Mouse (Mus musculus): ENCODE results near the gene Ccna1. TPM values are rescaled to one million over a fixed set of nuclear protein-coding genes. Genes with fewer than 3 reads are reported as not detected.

The Ccna1 gene
- polyA plus RNA-seq, 1 experiment from 2014 or later: 13.1 TPM

DNA sequence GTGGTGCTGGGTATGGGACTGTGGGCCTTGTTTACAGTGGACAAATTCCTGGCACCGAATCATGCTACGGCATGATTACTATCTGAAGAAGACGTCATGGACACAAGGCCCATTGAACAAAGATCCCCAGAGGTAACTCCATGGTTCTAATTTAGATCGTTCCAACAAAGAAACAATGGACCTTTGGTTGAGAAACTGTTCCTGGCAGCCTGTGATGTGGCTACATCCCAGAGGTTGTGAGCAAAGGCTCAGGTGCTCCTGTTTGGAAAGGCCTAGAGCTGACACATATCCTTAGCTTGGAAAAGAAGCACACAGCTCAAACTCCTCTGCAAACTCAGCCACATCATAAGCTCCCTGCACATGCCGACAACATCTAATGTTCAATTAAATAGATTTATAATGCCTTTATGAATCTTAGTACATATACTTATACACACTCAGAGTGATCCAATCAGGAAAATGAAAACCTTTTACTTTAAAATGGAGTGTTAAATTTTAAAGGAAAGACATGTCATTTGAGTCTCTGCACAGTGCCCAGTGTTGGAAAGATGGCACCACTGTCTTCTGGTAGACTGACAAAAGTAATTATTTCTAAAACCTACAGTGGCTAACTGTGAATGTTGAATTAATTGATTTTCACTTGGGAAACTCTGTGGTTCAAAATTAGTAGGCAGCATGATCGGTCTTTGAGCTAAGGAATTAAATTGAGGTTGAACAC lies 19.4 kb upstream of the Ccna1 start:
- Histone ChIP-seq H3K9ac (ENCODE audit: low read length) (no peak overlapping the region), H3K4me1 (replicated peaks; ENCODE audit: control insufficient read depth, insufficient read depth, low read length) (no peaks in the 10 kb centered on the region), H3K27ac (ENCODE audit: low read length) (no peak overlapping the region), H3K4me3 (ENCODE audit: low read length) (no peak overlapping the region), H3K36me3 (ENCODE audit: control insufficient read depth, insufficient read depth, low read length) (no peaks in the 10 kb centered on the region), H3K9me3 (ENCODE audit: control insufficient read depth, low read length) (no peaks in the 10 kb centered on the region), H3K27me3 (ENCODE audit: control insufficient read depth, insufficient read depth, low read depth, low read length) (no peaks in the 10 kb centered on the region), H3K4me2 (ENCODE audit: low read depth, low read length) (no peak overlapping the region)
- no peak for ATAC-seq (ENCODE audit: low read depth)
- WGBS: 82% methylated on average over 6 of the region's 6 CpGs

- Histone ChIP-seq H3K27ac (ENCODE audit: low read length) (no peak overlapping the region), H3K4me2 (ENCODE audit: low read depth, low read length) (no peak overlapping the region), H3K4me3 (ENCODE audit: low read length) (no peak overlapping the region), H3K9me3 (ENCODE audit: control insufficient read depth, low read length) (no peaks in the 10 kb centered on the region), H3K27me3 (ENCODE audit: control insufficient read depth, insufficient read depth, low read depth, low read length) (peaks cover 4% of the 10 kb centered on the region), H3K4me1 (replicated peaks; ENCODE audit: control insufficient read depth, insufficient read depth, low read length) (no peaks in the 10 kb centered on the region), H3K9ac (ENCODE audit: low read length) (no peak overlapping the region), H3K36me3 (ENCODE audit: control insufficient read depth, insufficient read depth, low read length) (no peaks in the 10 kb centered on the region)
- 21% methylated on average over 7 of the region's 7 CpGs for WGBS
- no peak for ATAC-seq (ENCODE audit: low read depth)
These were observed 12.6 kb upstream of the Ccna1 start for GRCm38 (mm10) chr3:55067791-55068434.

GRCm38 (mm10) chr3:55066666-55067023 lies 11.3 kb upstream of the Ccna1 start:
- Histone ChIP-seq H3K4me2 (ENCODE audit: low read depth, low read length) (no peak overlapping the region), H3K36me3 (ENCODE audit: control insufficient read depth, insufficient read depth, low read length) (no peaks in the 10 kb centered on the region), H3K4me3 (ENCODE audit: low read length) (no peak overlapping the region), H3K4me1 (replicated peaks; ENCODE audit: control insufficient read depth, insufficient read depth, low read length) (no peaks in the 10 kb centered on the region), H3K9me3 (ENCODE audit: control insufficient read depth, low read length) (no peaks in the 10 kb centered on the region), H3K9ac (ENCODE audit: low read length) (no peak overlapping the region), H3K27me3 (ENCODE audit: control insufficient read depth, insufficient read depth, low read depth, low read length) (peaks cover 4% of the 10 kb centered on the region), H3K27ac (ENCODE audit: low read length) (no peak overlapping the region)
- WGBS: 50% methylated on average over 12 of the region's 12 CpGs
- no peak for ATAC-seq (ENCODE audit: low read depth)

DNA sequence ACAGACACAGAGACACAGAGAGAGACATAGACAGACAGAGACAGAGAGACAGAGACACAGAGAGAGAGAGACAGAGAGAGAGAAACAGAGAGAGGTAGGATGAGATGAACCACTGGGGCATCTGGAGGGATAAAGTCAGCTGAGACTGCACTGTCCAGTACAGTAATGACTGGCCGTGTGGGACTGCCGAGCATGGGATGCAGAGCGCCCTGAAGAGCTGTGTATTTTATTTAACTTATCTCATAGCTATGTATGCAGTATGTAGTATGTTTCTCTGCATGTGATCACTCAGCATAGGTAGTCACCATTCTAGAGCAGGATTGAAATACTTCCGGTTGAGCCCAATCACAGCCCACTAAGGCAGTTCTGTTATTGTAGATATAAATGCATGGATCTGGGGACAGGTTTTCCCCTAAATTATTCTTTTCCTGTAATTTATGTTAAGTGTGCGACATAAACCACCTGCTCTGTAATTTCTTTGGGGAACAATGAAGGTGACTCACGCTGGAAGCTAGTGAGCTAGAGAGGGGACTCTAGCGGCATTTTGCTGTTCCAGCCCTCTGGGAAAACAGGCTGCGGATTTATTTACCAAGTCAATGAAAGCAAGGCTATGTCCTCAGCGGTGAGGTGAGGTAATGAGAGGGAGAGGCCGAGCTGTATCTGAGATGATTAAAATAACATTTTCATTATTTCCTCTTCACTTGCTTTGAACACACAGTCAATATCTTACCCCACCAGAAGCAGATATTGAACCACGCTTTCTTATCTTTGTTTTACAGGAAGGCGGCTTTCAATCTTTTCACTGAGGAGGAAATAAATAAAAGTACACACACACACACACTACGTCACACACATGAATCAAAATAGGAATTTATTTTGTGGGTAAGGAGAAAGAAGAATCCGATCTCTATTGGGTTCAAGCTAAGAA lies 10.7 kb upstream of the Ccna1 start:
- Histone ChIP-seq H3K9ac (ENCODE audit: low read length) (no peak overlapping the region), H3K4me1 (replicated peaks; ENCODE audit: control insufficient read depth, insufficient read depth, low read length) (no peaks in the 10 kb centered on the region), H3K27ac (ENCODE audit: low read length) (no peak overlapping the region), H3K4me3 (ENCODE audit: low read length) (no peak overlapping the region), H3K36me3 (ENCODE audit: control insufficient read depth, insufficient read depth, low read length) (no peaks in the 10 kb centered on the region), H3K27me3 (ENCODE audit: control insufficient read depth, insufficient read depth, low read depth, low read length) (peaks cover 4% of the 10 kb centered on the region), H3K4me2 (ENCODE audit: low read depth, low read length) (no peak overlapping the region), H3K9me3 (ENCODE audit: control insufficient read depth, low read length) (no peaks in the 10 kb centered on the region)
- WGBS: 45% methylated on average over 14 of the region's 14 CpGs
- ATAC-seq (ENCODE audit: low read depth): no peak

DNA sequence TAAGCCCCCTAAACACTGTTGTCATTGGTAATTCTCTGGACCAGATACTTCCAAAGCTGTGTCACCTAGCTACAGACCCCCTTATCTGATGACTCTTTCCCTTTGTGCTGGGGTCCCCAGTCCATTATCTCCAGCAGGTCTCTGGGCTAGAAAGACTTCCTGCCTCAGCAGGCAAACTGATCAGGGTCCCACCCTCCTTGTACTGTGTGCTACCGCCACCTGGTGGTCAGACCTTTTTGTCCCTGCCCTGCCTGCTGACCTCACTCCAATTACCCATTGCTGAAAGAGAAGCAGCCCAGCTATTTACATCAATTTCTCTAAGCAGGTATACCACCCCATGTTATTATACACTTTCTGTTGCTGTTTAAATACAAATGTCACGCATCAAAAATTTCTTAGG lies 9.1 kb upstream of the Ccna1 start:
- H3K36me3 ChIP-seq (ENCODE audit: control insufficient read depth, insufficient read depth, low read length): no peaks in the 10 kb centered on the region
- no peaks in the 10 kb centered on the region for H3K4me1 ChIP-seq (replicated peaks; ENCODE audit: control insufficient read depth, insufficient read depth, low read length)
- H3K9ac ChIP-seq (ENCODE audit: low read length): no peak overlapping the region
- H3K27me3 ChIP-seq (ENCODE audit: control insufficient read depth, insufficient read depth, low read depth, low read length): peaks cover 4% of the 10 kb centered on the region
- no peaks in the 10 kb centered on the region for H3K9me3 ChIP-seq (ENCODE audit: control insufficient read depth, low read length)
- no peak overlapping the region for H3K27ac ChIP-seq (ENCODE audit: low read length)
- 10% methylated on average over 2 of the region's 2 CpGs for WGBS
- H3K4me3 ChIP-seq (ENCODE audit: low read length): no peak overlapping the region
- ATAC-seq (ENCODE audit: low read depth): no peak
- H3K4me2 ChIP-seq (ENCODE audit: low read depth, low read length): no peak overlapping the region

DNA sequence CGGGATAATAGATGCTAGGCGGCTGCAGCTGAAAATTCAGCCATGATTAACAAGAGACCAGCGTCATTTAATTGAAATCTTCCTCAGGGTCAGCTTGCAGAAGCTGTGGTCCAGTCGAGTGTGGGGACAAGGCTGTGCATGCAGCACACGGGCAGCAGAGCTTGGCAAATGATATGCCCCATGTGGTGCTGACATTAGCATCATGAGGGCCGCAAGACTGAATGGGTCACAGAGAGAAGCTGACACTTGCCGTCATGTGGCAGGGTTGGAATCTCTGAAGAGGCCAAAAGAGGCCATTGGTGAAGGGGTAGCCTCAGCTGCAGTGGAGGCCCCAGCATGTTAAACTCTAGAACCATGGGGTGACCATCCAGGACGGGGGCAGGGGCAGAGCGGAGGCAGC lies 7.4 kb upstream of the Ccna1 start:
- no peak for ATAC-seq (ENCODE audit: low read depth)
- Histone ChIP-seq H3K4me3 (ENCODE audit: low read length) (no peak overlapping the region), H3K27me3 (ENCODE audit: control insufficient read depth, insufficient read depth, low read depth, low read length) (peaks cover 4% of the 10 kb centered on the region), H3K9me3 (ENCODE audit: control insufficient read depth, low read length) (no peaks in the 10 kb centered on the region), H3K36me3 (ENCODE audit: control insufficient read depth, insufficient read depth, low read length) (no peaks in the 10 kb centered on the region), H3K9ac (ENCODE audit: low read length) (no peak overlapping the region), H3K27ac (ENCODE audit: low read length) (no peak overlapping the region), H3K4me1 (replicated peaks; ENCODE audit: control insufficient read depth, insufficient read depth, low read length) (no peaks in the 10 kb centered on the region), H3K4me2 (ENCODE audit: low read depth, low read length) (no peak overlapping the region)
- WGBS: 63% methylated on average over 9 of the region's 9 CpGs

DNA sequence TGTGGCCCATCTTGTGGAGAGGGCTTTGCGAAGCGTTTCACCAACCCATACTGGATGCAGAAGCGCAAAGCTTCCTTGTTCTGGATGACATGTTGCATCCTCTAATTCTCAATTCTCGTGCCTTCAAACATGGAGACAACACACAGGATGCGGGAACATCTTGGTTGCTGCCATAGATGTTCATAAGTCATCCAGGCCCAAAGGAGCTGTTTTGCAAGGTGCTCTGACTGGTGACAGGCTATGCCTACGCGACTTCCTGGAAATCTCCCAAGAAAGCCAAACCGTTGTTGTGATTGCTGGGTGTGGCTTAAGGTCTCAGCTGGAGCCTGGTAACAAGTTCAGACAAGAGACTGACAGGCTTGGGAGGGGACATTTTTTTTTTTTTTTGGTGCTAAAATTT lies 1.1 kb upstream of the Ccna1 start:
- 61% methylated on average over 8 of the region's 8 CpGs for WGBS
- H3K4me1 ChIP-seq (replicated peaks; ENCODE audit: control insufficient read depth, insufficient read depth, low read length): peaks cover 12% of the 10 kb centered on the region

GRCm38 (mm10) chr3:55055747-55056120 lies 433 bp upstream of the Ccna1 start:
- Histone ChIP-seq H3K4me2 (ENCODE audit: low read depth, low read length) (peak overlapping the region; percentile 97), H3K4me3 (ENCODE audit: low read length) (peak overlapping the region; percentile 59), H3K4me1 (replicated peaks; ENCODE audit: control insufficient read depth, insufficient read depth, low read length) (peaks cover 12% of the 10 kb centered on the region), H3K27ac (ENCODE audit: low read length) (no peak overlapping the region), H3K9ac (ENCODE audit: low read length) (peak overlapping the region; percentile 57; the same call in 1 of the 2 replicates), H3K9me3 (ENCODE audit: control insufficient read depth, low read length) (no peaks in the 10 kb centered on the region), H3K36me3 (ENCODE audit: control insufficient read depth, insufficient read depth, low read length) (no peaks in the 10 kb centered on the region), H3K27me3 (ENCODE audit: control insufficient read depth, insufficient read depth, low read depth, low read length) (peaks cover 22% of the 10 kb centered on the region)
- no peak for ATAC-seq (ENCODE audit: low read depth)
- WGBS: 8% methylated on average over 11 of the region's 11 CpGs

More for the DNA sequence above, 1.1 kb upstream of the Ccna1 start:
- H3K4me3 ChIP-seq (ENCODE audit: low read length): no peak overlapping the region
- peaks cover 22% of the 10 kb centered on the region for H3K27me3 ChIP-seq (ENCODE audit: control insufficient read depth, insufficient read depth, low read depth, low read length)
- no peaks in the 10 kb centered on the region for H3K9me3 ChIP-seq (ENCODE audit: control insufficient read depth, low read length)
- ATAC-seq (ENCODE audit: low read depth): no peak
- no peak overlapping the region for H3K4me2 ChIP-seq (ENCODE audit: low read depth, low read length)
- no peak overlapping the region for H3K9ac ChIP-seq (ENCODE audit: low read length)
- H3K36me3 ChIP-seq (ENCODE audit: control insufficient read depth, insufficient read depth, low read length): no peaks in the 10 kb centered on the region
- H3K27ac ChIP-seq (ENCODE audit: low read length): no peak overlapping the region

- ATAC-seq (ENCODE audit: low read depth): no peak
- WGBS: 49% methylated on average over 6 of the region's 6 CpGs
- peaks cover 12% of the 10 kb centered on the region for H3K4me1 ChIP-seq (replicated peaks; ENCODE audit: control insufficient read depth, insufficient read depth, low read length)
- H3K9ac ChIP-seq (ENCODE audit: low read length): no peak overlapping the region
- H3K27ac ChIP-seq (ENCODE audit: low read length): no peak overlapping the region
- H3K27me3 ChIP-seq (ENCODE audit: control insufficient read depth, insufficient read depth, low read depth, low read length): peaks cover 22% of the 10 kb centered on the region
- peak overlapping the region; percentile 97 for H3K4me2 ChIP-seq (ENCODE audit: low read depth, low read length)
- no peaks in the 10 kb centered on the region for H3K9me3 ChIP-seq (ENCODE audit: control insufficient read depth, low read length)
- no peaks in the 10 kb centered on the region for H3K36me3 ChIP-seq (ENCODE audit: control insufficient read depth, insufficient read depth, low read length)
- H3K4me3 ChIP-seq (ENCODE audit: low read length): peak overlapping the region; percentile 59; the same call in 1 of the 2 replicates
These were observed 1.1 kb downstream of the Ccna1 start for GRCm38 (mm10) chr3:55054231-55054630.
